Mouse (Mus musculus) liver, embryonic 13.5 days (tissue): Measurements from ENCODE around the gene Sgms1. TPM values are rescaled to one million over a fixed set of nuclear protein-coding genes. Genes with fewer than 3 reads are reported as not detected.

Source experiments
- ATAC-seq: fragments of 200-750 bp; cut with Nextera tagmentation; 2 replicates; pipeline ENCODE4 v1.8.0; 2017; ENCODE audit warnings: low read depth, mild to moderate bottlenecking, moderate number of reproducible peaks, moderate library complexity
- DNase-seq: peaks from one replicate; pipeline ENCODE4 v3.0.0; 2022
- H3K27ac ChIP-seq: fragments of 300-500 bp; sonication (generic); 2 replicates; pipeline ENCODE4 v1.5.1; 2015; ENCODE audit warnings: moderate library complexity, mild to moderate bottlenecking, inconsistent platforms
- H3K27me3 ChIP-seq: fragments of 300-500 bp; sonication (generic); 2 replicates; pipeline ENCODE4 v1.6.1; 2015; ENCODE audit warnings: mild to moderate bottlenecking, inconsistent platforms
- H3K36me3 ChIP-seq: fragments of 300-500 bp; sonication (generic); 2 replicates; pipeline ENCODE4 v1.6.1; 2015; ENCODE audit warnings: mild to moderate bottlenecking, inconsistent platforms
- H3K4me1 ChIP-seq: fragments of 300-500 bp; sonication (generic); replicated peaks from 2 replicates; pipeline ENCODE4 v1.6.1; 2015; ENCODE audit warnings: inconsistent platforms
- H3K4me2 ChIP-seq: fragments of 300-500 bp; sonication (generic); 2 replicates; pipeline ENCODE4 v1.6.1; 2015; ENCODE audit warnings: inconsistent platforms, mild to moderate bottlenecking, moderate library complexity
- H3K4me3 ChIP-seq: fragments of 300-500 bp; sonication (generic); replicated peaks from 2 replicates; pipeline ENCODE4 v1.5.1; 2015; ENCODE audit warnings: mild to moderate bottlenecking, inconsistent platforms
- H3K9ac ChIP-seq: fragments of 300-500 bp; sonication (generic); 2 replicates; pipeline ENCODE4 v1.6.1; 2015; ENCODE audit warnings: mild to moderate bottlenecking, inconsistent platforms
- H3K9me3 ChIP-seq: fragments of 300-500 bp; sonication (generic); replicated peaks from 2 replicates; pipeline ENCODE4 v1.6.1; 2016; ENCODE audit warnings: inconsistent platforms
- WGBS: fragments of 180-500 bp; shearing (Covaris S2); methylation state at CpG from one replicate; pipeline ENCODE4 v1.1.7; 2015; ENCODE audit not compliant: insufficient replicate concordance; 5-methylcytosine and 5-hydroxymethylcytosine counted together
- polyA plus RNA-seq: library from polyadenylated mRNA; unstranded; fragments of >200 nt; fragmentation: Nextera tagmentation; extraction: Ambion mirVana; gene quantifications from 2 replicates; pipeline ENCODE4 v1.2.1, GENCODE M21; 2015

Sgms1 gene
- polyA plus RNA-seq, 1 experiment from 2014 or later = 23.4 TPM

GRCm38 (mm10) chr19:32196976-32197819 lies 192.3 kb downstream of the Sgms1 start:
- ATAC-seq = no peak
- Histone ChIP-seq H3K36me3 (peaks cover 12% of the 10 kb centered on the region; the same call in 1 of the 2 replicates), H3K4me1 (peaks cover 78% of the 10 kb centered on the region), H3K27me3 (no peaks in the 10 kb centered on the region), H3K27ac (peak overlapping the region; percentile 80), H3K9me3 (no peaks in the 10 kb centered on the region), H3K9ac (peak overlapping the region; percentile 34; the same call in 1 of the 2 replicates), H3K4me3 (no peak overlapping the region), H3K4me2 (no peak overlapping the region)
- DNase-seq = no peak
- WGBS = 67% methylated on average over 15 of the region's 15 CpGs

DNA sequence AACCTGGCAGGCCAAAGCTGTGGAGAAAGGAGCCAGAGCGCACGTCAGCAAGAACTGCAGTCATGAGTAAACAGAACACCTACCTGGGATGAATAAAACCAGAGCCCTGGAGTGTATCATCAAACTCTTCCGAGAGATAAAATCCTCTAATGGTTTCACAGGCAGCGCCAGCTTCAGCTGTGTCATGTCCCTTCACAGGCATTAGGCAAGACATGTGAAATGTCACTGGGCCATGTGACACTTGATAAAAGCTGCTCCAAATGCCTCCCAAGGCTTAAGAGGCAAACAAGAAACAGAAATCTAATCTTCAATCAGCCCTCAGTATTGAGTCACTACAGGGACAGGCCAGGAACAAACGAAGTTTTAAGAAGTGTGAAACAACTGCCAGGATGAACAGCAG lies 193.3 kb downstream of the Sgms1 start:
- Histone ChIP-seq H3K4me3 (no peak overlapping the region), H3K9me3 (no peaks in the 10 kb centered on the region), H3K27me3 (no peaks in the 10 kb centered on the region), H3K9ac (no peak overlapping the region), H3K27ac (peak overlapping the region; percentile 80), H3K36me3 (peaks cover 12% of the 10 kb centered on the region; the same call in 1 of the 2 replicates), H3K4me2 (no peak overlapping the region), H3K4me1 (peaks cover 78% of the 10 kb centered on the region)
- 29% methylated on average over 5 of the region's 5 CpGs for WGBS
- ATAC-seq (peak; percentile 84), DNase-seq (peak; percentile 45)

- 35% methylated on average over 1 of the region's 1 CpGs for WGBS
- H3K9ac ChIP-seq = no peak overlapping the region
- peaks cover 66% of the 10 kb centered on the region for H3K4me1 ChIP-seq
- H3K4me3 ChIP-seq = no peak overlapping the region
- H3K36me3 ChIP-seq = peaks cover 12% of the 10 kb centered on the region; the same call in 1 of the 2 replicates
- no peak overlapping the region for H3K4me2 ChIP-seq
- H3K27ac ChIP-seq = no peak overlapping the region
- ATAC-seq (no peak), DNase-seq (no peak)
- H3K9me3 ChIP-seq = no peaks in the 10 kb centered on the region
- no peaks in the 10 kb centered on the region for H3K27me3 ChIP-seq
Measured at GRCm38 (mm10) chr19:32194863-32195262, 194.7 kb downstream of the Sgms1 start.

DNA sequence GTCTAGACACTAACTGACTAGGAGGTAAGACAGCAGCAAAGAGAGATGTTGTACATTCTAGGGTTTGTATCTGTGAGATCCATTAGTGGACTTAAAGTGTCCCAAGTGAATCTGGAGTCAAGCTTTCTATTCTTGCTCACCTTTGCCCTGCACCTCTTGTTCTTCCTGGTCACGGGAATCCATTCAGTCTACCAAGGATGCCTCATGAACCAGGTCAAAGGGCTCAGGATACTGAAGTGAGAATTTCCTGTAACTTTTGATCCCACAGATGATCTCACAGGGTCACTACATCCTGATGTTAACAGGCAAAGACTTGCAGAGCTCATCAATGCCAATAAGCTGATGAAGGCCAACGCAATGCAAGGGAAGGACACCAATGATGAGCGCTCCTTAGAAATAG lies 195.4 kb downstream of the Sgms1 start:
- Histone ChIP-seq H3K4me2 (no peak overlapping the region), H3K9me3 (no peaks in the 10 kb centered on the region), H3K27me3 (no peaks in the 10 kb centered on the region), H3K27ac (no peak overlapping the region), H3K4me1 (peaks cover 64% of the 10 kb centered on the region), H3K9ac (no peak overlapping the region), H3K4me3 (no peak overlapping the region), H3K36me3 (peaks cover 7% of the 10 kb centered on the region; the same call in 1 of the 2 replicates)
- ATAC-seq = no peak
- no peak for DNase-seq
- WGBS = 94% methylated on average over 3 of the region's 3 CpGs

DNA sequence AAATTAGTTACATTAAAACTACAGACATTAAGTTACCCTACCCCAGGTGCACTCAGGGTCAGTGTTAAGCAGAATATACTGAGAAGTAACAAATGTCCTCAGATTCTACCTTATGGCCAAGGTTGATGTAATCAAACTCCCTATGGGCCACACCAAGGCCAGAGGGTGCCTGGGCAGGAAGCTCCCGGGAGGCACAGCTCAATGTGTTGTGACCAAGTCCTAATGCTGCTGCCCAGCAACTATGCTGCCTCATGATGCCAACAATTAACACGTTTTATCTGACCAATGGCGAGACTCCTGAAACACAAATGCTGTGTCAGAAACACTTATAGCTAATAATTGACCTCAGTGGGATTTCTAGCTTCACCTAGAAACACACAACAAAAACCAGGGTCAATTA lies 197.9 kb downstream of the Sgms1 start:
- no peak overlapping the region for H3K27ac ChIP-seq
- no peak overlapping the region for H3K4me2 ChIP-seq
- no peaks in the 10 kb centered on the region for H3K27me3 ChIP-seq
- ATAC-seq = no peak
- 82% methylated on average over 3 of the region's 3 CpGs for WGBS
- H3K4me1 ChIP-seq = peaks cover 72% of the 10 kb centered on the region
- H3K36me3 ChIP-seq = 0 out of 2 replicates have a peak, but pooled peaks cover 2% of the 10 kb centered on the region
- H3K4me3 ChIP-seq = no peak overlapping the region
- H3K9ac ChIP-seq = no peak overlapping the region
- DNase-seq = no peak
- H3K9me3 ChIP-seq = no peaks in the 10 kb centered on the region

DNA sequence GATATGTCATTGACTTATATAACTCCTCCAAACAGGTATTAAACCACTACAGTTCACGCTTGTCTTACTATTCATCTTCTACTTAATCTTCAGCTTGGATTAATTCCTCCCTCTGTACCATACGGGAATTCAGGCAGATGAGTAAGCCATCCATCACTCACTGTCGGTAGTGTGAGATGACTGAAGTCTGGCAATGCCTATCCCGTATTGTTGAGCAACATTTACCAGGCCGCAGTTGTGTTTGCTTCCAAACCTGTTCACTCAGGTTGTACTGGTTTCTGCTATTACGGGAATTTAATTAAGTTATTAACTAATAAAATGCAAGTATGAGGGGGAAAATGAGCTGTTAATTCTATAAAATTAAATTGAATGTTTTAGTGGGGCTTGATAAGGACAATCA lies 199.6 kb downstream of the Sgms1 start:
- Histone ChIP-seq H3K9ac (no peak overlapping the region), H3K4me3 (no peak overlapping the region), H3K27me3 (no peaks in the 10 kb centered on the region), H3K4me2 (no peak overlapping the region), H3K9me3 (no peaks in the 10 kb centered on the region), H3K27ac (no peak overlapping the region), H3K4me1 (peaks cover 67% of the 10 kb centered on the region), H3K36me3 (no peaks in the 10 kb centered on the region)
- 85% methylated on average over 6 of the region's 6 CpGs for WGBS
- ATAC-seq = no peak
- no peak for DNase-seq

DNA sequence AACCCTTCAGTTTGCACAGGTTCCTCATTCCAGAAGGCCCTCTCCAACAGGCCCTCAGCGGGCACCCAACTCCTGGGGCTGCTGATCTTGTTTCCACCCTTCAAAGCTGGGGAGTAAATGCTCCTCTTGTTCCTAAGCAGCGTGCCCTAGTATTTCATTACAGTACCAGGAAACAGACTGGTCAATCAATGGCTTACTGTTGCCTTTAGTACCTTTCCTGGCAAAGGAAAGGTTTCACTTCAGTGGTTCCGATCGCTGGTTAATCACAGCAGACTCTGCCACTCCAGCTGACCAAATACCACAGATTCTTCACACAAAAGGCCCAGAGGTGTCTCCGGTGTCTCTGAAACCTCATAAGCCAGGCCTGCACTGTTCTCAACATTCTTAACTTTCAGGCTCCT lies 200.5 kb downstream of the Sgms1 start:
- 83% methylated on average over 5 of the region's 5 CpGs for WGBS
- H3K9me3 ChIP-seq = no peaks in the 10 kb centered on the region
- H3K27ac ChIP-seq = peak overlapping the region; percentile 23; the same call in 1 of the 2 replicates
- no peak overlapping the region for H3K4me2 ChIP-seq
- no peaks in the 10 kb centered on the region for H3K36me3 ChIP-seq
- no peak for DNase-seq
- no peak overlapping the region for H3K4me3 ChIP-seq
- H3K4me1 ChIP-seq = peaks cover 68% of the 10 kb centered on the region
- no peak for ATAC-seq
- H3K27me3 ChIP-seq = no peaks in the 10 kb centered on the region
- no peak overlapping the region for H3K9ac ChIP-seq

- DNase-seq (no peak), ATAC-seq (peak; percentile 22)
- 14% methylated on average over 8 of the region's 8 CpGs for WGBS
- peak overlapping the region; percentile 39 for H3K9ac ChIP-seq
- H3K36me3 ChIP-seq = no peaks in the 10 kb centered on the region
- peak overlapping the region; percentile 24; the same call in 1 of the 2 replicates for H3K4me2 ChIP-seq
- H3K27me3 ChIP-seq = no peaks in the 10 kb centered on the region
- peak overlapping the region; percentile 77 for H3K27ac ChIP-seq
- H3K9me3 ChIP-seq = no peaks in the 10 kb centered on the region
- H3K4me1 ChIP-seq = peaks cover 78% of the 10 kb centered on the region
- H3K4me3 ChIP-seq = no peak overlapping the region
Measured at GRCm38 (mm10) chr19:32186594-32187092, 202.9 kb downstream of the Sgms1 start.

DNA sequence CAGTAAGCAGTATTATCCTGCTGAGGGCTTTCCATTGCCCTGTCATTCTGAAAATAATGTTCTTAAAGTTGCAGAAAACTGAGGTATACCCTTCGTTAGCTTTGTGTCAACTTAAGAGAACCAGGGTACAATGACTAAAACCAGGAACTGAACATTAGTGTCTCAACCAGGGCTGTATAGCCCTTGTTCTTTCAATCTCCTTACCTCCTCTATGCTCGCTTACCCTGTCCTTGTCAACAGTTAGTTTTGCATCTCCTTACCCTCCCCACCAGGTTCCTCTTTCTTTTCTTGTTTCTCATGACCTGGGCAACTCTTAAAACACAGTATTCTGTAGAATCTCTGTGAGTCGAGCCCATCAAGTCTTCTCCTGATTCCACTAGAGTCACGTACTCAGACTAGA lies 206.5 kb downstream of the Sgms1 start:
- Histone ChIP-seq H3K4me2 (no peak overlapping the region), H3K4me1 (peaks cover 92% of the 10 kb centered on the region), H3K4me3 (no peak overlapping the region), H3K27me3 (no peaks in the 10 kb centered on the region), H3K27ac (peak overlapping the region; percentile 99), H3K36me3 (0 out of 2 replicates have a peak, but pooled peaks cover 6% of the 10 kb centered on the region), H3K9me3 (no peaks in the 10 kb centered on the region), H3K9ac (peak overlapping the region; percentile 69; the same call in 1 of the 2 replicates)
- 68% methylated on average over 4 of the region's 4 CpGs for WGBS
- DNase-seq (no peak), ATAC-seq (no peak)

DNA sequence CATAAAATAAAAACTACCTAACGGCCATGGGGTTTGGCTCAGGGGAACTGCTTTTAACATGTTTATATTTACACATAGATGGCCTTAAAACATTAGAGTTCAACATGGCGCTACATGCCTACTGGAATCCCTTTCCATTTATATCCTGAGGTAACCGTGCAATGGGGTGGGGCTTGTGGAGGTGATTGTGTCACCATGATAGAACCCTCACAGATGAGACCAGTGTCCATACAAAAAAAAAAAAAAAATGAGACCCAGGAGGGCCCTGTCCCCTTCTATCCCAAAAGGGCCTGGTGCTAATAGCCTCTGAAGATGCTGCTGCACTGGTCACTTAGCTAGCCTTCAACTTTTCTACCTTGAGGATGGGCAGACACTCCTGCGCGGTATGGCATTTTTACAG lies 207.0 kb downstream of the Sgms1 start:
- ATAC-seq = no peak
- Histone ChIP-seq H3K36me3 (0 out of 2 replicates have a peak, but pooled peaks cover 7% of the 10 kb centered on the region), H3K27me3 (no peaks in the 10 kb centered on the region), H3K27ac (peak overlapping the region; percentile 99), H3K9me3 (no peaks in the 10 kb centered on the region), H3K9ac (peak overlapping the region; percentile 69; the same call in 1 of the 2 replicates), H3K4me2 (peak overlapping the region; percentile 74; the same call in 1 of the 2 replicates), H3K4me3 (no peak overlapping the region), H3K4me1 (peaks cover 91% of the 10 kb centered on the region)
- 74% methylated on average over 5 of the region's 5 CpGs for WGBS
- no peak for DNase-seq

- Histone ChIP-seq H3K4me1 (peaks cover 91% of the 10 kb centered on the region), H3K9ac (peak overlapping the region; percentile 69), H3K36me3 (0 out of 2 replicates have a peak, but pooled peaks cover 7% of the 10 kb centered on the region), H3K27ac (peak overlapping the region; percentile 99), H3K4me2 (peak overlapping the region; percentile 74), H3K4me3 (peak overlapping the region; percentile 34; the same call in 1 of the 2 replicates), H3K9me3 (no peaks in the 10 kb centered on the region), H3K27me3 (no peaks in the 10 kb centered on the region)
- ATAC-seq (no peak), DNase-seq (no peak)
- 59% methylated on average over 12 of the region's 12 CpGs for WGBS
Measured at GRCm38 (mm10) chr19:32181721-32182394, 207.7 kb downstream of the Sgms1 start.
